Mouse (Mus musculus) kidney, adult 2 months (tissue): ENCODE data around the gene Sowaha.

Experiments used
- CTCF ChIP-seq: fragments of 200-500 bp; conservative IDR thresholded peaks from 2 replicates; pipeline ENCODE4 v1.5.1; 2011; ENCODE audit warnings: low read depth, mild to moderate bottlenecking, control low read depth, low read length, moderate library complexity, mixed read lengths; ENCODE audit not compliant: insufficient read depth, insufficient read length
- POLR2A ChIP-seq: fragments of 200-500 bp; IDR thresholded peaks from one replicate; pipeline ENCODE4 v1.6.1; 2011; ENCODE audit warnings: low read depth, low read length, control low read depth

GRCm38 (mm10) chr11:53477833-53478232 lies 2.2 kb downstream of the Sowaha start:
- TF ChIP-seq POLR2A: no peak
- no peak for TF ChIP-seq CTCF
